Mouse (Mus musculus): ENCODE measurements around the gene Zfp362.
A peak's percentile ranks its signal among the peaks of the same experiment; 100 is the strongest.

Zfp362 gene

DNA sequence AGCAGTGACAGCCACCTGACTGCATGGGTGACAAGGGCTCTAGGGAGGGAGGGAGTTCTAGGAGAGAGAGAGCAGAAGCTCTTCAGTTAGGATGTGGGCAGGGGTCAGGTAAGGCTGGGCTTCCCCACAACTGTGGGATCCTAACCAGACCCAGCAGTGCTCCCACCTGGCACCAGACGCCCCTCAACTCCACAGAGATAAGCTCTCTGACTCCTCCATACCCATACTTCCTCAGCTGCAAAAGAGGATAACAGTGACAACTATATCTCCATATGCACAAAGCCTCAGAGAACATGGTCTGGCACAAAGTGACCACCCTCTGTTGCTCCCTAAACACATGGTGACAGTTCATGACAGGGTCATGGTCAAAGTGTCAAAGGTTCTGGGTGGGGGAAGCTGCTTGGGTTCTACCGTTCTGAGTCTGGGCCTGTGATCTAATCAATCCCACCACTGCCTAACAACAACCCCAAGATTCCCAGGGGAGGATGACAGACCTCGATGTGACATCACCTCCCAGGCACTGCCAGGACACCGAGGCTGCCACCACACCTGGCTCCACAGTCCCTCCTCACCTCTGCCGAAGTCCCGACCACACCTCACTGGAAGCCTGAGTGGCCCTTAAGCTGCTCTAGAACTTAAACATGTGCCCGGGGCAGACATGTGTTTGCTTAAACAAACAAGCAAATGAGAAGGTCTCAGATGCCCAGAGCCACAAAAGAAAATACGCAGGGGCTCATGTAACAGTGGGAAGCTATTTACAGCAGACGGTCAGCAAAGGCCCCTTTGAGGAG is 4.0 kb downstream of the Zfp362 start:
- DNase-seq (ENCODE audit: low spot score) = no peak

DNA sequence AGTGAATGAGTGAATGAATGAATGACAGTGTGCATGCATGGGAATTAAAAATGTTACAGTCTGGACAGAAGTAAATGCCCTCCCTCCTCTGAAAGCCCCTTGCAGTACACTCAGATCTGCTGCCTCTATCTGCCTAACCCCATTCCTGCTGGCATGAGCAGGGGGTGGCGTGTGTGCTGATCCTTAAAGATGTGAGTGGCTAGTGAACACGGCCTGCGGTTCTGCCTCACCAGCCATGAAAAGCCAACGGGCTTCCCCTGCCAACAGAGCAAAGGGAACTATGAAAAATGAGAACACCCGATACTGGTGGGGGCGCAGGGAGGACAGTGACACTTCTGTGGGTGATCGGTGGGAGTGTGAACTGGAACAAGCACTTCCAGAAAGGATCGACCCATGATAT is 9.1 kb downstream of the Zfp362 start:
- DNase-seq (ENCODE audit: low spot score) = no peak

DNA sequence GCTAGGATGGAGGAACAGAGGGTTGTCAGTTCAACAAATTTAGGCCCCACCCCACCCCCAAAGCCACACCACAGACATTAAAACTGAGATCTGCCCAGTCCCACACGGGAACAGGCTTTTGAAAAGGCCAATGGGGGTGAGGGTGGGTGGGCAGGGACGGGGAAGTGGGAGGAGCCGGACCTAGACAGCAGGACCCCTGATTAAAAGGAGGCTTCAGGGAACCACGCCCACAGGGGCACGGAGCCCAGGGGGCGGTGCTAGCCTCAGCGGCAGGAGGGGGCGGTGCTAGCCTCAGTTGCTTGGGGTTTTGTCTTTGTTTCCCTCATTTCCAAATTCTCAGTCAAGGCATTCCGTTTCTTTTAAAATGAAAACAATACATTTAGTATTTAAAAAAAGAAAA is 10.2 kb downstream of the Zfp362 start:
- peak; percentile 83 for DNase-seq (ENCODE audit: low spot score)

DNA sequence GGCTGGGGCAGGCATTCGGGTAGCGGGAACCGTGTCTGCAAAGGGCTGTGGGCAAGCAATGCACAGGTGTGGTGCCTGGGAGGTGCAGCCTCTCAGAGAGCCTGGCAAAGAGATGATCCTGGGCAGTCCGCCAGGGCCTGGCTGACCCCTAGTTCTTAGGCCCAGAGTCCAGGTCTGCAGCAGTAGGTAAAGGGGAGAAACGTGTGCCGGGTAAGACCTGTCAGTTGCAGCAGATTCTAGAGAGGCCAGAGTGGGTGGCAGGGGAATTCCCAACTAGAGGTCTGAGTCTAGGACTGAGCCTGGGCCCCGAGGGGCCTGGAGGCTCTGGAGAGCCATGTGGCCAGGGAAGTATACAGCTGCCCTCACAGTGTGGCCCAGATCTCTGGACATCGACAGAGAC is 11.6 kb downstream of the Zfp362 start:
- no peak for DNase-seq (ENCODE audit: low spot score)

DNA sequence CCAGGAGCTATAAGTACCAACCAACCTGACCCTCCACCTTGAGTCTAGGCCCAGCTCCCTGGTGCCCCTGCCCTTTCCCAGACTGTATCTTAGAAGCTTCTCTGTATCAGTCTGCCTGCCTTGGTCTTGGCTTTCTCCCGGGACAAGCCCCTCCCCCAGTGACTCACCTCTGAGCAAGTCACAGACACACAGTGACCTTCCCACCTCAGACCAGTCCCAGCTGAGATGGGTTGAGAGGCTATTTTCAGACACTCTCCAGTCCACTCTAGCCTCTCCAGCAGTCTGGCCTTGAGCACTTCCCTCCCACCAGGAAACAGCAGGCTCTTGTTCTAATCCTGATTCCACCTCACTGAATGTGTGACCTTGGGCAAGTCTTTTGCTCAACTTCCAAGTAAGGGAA is 12.1 kb downstream of the Zfp362 start:
- DNase-seq (ENCODE audit: low spot score) = peak; percentile 3

DNA sequence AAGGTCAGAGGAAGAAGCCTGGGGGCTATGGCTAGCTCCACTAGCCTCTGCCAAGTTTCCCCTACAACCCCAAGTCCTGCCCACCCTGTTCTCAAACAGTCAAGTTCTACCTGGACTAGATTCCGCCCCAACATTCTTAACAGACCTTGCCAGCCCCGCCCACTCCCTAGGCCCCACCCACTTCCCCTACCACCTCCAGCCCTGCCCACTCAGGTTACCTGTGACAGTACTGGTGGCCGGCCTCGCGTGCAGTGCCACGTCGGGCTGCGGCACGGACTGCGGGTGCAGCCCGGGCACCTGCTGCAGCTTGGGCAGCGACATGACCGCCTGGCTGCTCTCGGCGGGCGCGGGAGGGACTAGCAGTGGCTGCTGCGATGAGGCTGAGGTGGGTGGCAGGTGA is 16.2 kb downstream of the Zfp362 start:
- no peak for DNase-seq (ENCODE audit: low spot score)

DNA sequence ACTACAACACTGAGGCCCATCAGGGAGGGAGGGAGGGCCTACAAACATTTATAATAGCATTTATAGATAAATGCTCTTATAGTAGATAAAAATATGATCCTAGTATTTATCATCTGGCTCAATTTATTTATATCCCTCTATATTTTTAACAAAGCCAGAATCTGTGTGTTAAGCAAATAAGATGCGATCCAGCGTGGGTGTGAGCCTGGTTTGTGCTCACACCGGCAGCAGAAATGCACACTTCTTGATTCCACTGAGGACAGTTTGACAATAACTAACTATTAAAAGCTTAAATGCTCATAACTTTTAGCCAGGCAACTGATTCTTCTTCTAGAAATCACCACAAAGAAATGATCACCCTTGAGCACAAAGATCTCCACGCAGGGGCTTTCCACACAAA is 17.7 kb downstream of the Zfp362 start:
- no peak for DNase-seq (ENCODE audit: low spot score)

DNA sequence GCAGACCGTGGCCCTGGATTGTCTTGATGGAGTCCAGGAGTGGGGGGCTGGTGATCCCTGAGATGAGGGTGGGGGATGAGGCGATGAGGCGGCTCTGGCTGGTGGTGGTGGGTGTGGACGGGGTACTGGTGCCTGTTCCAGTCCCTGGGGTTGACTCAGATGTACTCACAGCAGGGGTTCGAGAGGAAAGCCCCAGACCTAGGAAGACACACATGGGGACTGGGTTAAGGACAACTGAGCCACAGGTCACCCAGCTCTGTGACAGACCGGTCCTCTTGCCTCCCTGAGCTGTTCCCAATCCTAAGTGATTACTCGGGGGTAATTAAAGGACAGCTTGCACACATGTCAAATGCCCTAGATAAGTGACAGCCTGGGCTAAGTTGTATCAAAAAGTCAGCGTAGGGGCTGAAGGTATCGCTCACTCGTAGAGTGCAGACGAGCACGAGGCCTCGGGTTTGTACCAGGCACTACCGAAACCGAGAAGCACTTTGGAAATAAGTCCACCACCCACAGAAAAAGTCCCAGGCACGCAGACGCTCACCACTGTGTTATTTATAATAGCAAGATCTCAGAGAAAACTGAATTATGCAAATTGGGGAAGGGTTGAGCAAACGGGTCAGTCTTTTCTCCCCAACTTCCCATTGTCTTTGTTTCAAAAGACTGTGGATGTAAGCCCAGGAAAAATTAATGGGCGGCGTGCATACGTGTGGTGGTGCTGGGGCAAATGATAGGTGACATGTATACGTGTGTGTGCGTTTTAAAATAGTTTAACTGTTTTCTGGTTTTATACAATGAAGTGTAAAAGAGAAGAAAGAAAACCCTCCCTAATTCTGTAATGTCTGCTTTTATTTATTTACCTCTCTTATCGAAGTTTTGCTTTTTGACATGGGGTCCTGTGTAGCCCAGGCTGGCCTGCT is 18.6 kb downstream of the Zfp362 start:
- no peak for DNase-seq (ENCODE audit: low spot score)

DNA sequence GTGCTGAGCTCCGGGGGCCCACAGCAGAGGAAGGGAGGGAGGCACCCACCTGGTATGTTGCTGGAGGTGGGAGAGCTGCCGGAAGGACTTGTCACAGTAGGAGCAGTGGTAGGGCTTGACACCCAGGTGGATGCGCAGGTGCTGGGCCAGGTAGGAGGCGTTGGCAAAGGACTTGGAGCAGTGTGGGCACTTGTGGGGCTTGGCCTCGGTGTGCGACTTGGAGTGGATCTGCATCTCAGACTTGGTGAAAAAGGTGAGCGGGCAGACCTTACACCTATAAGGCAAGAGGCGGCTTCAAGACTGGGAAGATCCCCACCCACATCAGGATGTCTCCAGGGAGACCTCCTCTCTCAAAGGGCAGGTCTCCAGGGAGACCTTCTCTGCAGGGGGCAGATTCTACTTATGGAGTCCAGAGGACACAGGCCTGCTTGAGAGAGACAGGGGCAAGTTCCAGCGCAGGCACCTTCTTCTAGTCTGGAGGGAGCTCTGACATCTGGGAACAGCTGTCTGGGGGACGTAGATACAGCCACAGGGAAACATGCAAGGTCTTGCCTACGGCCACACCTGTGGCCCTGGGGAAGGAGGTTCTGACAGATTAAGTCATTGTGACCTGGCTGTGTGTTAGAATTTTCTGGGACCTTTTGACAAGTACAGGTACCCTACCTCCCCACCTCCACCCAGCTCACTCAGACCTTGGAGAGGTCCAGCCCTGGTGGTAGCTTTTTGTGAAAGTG is 19.8 kb downstream of the Zfp362 start:
- DNase-seq (ENCODE audit: low spot score) = peak; percentile 1

DNA sequence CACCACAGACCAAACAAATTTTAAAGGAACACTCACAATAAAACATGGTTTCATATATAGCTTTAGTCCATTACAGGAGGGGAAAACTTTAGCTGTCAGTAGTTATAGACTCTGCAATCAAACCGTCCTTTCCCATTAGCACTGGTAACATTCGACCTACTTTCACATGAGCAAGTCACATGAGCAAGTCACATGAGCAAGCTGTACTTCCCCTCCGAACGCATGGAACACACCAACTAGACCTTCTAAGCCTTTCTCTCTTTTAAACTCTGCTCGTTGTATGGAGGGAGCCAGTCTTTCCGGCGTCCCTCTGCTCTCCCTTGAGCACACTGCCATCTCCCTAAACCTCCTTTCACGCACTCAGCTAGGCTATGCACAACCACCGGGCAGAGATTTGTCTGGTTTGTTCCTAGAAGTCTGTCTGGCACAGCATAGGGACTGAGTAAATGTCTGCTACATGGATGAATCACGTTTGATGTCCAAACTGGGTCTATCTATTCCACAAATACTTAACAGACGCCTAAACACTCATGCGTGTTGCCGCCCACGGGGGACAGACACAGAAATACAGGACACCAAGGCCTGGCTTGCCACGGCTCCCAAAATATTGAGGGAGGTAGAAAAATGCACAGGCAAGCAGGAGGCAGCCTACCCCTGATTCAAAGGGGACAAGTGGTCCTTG is 20.8 kb downstream of the Zfp362 start:
- peak; percentile 3 for DNase-seq (ENCODE audit: low spot score)

DNA sequence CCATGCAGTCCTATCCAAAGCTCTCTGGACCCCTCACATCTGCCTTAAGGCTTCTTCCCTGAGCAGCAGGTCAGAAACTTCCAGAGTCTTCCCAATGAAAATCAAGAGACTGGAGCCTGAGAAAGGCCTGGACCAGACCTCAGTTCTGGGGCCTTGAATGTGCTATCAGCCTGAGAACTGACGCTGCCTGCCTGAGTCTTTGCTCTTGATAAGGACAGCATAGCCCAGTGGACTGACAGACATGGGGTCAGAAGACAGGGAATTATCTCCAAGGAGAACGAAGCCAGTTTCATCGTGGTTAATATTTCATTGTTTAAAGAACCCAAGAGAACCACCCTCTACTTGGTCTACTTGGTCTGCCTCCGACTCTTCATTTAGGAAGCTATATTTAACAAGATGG is 23.2 kb downstream of the Zfp362 start:
- DNase-seq (ENCODE audit: low spot score) = no peak

DNA sequence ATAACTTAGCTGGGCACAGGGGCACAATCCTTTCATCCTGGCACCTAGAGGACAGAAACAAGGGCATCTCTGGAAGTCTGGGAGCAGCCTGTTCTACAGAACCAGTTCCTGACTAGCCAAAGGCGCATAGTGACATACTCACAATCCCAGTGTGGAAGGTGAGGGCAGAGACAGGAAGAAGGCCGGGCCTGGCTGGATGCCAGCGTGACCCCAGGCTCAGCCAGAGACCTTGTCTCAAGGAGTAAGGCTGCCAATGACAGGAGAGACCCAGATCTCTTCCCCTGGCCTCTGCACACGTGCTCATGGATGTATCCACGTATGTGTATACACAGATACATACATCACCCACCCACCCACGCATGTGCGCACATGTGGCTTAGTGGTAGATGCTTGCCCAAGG is 23.8 kb downstream of the Zfp362 start:
- DNase-seq (ENCODE audit: low spot score) = no peak

DNA sequence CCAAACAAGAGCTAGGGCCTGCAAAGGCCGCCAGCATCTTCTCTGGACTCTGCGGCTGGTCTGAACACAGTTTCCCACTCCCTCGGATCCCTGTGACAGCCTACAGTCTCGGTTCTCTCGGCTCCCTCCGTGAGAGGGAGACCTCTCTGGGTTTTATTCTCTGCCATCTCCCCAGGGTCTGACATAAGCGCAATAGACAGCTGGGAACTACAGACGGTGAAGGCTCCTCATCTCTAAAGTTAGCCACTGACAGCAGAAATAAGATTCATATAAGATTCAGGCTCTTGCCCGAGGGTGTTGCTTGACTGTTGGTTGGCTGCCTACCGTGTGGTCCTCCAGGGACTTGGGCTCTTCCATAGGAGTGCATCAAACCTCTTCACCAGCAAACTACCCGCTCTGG is 28.3 kb downstream of the Zfp362 start:
- no peak for DNase-seq (ENCODE audit: low spot score)

DNA sequence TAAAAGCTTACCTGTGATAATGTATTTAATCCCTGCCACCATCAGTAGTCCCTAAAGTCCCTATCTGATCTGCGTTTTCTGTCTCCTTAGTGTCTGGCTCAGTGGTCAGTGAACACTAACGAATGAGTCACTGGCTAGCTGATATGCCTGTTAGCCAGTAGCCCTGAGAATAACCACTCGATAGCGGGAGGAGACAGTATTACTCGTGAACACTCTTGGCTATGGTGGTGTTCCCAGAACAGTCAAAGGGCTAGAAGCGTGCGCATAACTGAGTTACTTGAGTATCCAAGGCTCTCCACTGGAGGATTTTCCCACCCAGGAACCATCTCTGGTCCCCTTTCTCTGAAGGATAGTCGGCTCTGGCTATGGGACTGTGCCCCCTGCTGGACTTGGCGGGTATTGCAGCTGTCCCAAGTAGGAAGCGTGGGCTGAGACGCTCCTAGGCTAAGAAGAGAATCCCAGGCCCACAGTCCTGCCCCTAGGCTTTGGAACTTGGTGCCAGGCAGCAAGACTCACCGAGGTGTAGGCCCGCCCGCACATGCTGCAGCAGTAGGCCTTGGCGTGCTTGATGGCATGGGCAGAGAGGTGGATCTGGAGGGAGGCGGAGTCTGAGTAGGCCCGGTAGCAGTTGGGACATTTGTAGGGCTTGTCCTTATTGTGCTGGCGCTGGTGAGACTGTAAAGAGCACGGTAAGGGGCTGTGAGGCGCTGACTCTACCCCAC is 29.1 kb downstream of the Zfp362 start:
- peak; percentile 84 for DNase-seq (ENCODE audit: low spot score)

DNA sequence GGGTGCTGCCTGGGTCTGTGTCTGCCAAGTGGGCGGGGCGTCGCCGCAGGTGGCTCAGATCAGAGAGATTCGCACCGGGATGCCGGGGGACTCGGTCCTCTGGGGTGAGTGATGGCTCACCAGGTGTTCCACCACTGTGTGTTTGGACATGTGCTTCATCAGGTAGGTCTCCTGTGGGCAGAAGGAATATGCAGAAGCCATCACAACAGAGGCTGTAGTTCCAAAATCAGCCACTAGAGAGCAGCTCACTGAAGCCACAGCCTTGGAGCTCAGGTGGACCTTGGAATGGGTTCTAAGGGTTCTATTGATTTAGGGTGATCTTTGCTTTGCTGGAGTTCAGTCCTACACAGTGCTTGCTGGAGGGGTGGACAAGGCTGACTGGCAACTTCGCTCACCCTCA is 31.4 kb downstream of the Zfp362 start:
- no peak for DNase-seq (ENCODE audit: low spot score)

DNA sequence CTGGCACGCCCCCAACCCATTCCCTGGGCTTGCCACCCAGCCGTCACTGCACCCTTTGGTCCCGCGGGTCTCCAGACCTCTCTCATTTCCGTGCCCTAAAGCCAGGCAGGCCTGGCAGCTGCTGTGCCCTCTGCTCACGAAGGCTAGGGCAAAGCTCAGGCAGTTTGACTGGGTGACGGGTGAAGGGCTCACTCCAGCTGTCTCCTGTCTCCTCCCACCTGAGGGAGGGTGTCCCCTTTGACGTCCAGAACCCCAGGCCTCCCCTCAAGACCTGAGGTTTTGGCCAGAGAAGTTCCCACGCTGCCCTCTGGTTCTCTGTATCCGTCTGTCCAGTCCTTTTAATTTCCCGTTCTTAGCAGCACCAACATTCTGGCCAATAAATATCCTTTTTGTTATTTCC is 32.0 kb downstream of the Zfp362 start:
- no peak for DNase-seq (ENCODE audit: low spot score)

DNA sequence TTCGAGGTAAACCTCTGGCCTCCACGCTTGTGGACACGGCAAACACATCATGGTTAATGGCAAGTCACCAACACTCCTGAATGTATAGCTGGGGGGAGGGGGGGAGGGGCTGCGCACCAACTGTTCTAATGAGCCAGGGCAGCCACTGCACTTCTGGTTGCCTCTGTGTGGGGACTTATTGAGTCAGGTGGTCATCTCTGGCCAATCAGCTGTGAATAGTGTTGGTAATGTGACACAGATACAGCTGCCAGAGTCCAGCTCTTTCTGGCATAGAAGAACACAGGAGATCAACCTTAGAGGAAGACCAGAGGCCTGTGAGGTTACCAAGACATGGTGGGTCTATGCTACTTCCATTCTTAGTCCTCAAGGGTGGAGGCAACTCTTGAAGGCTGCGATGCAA is 35.1 kb downstream of the Zfp362 start:
- DNase-seq (ENCODE audit: low spot score) = no peak

DNA sequence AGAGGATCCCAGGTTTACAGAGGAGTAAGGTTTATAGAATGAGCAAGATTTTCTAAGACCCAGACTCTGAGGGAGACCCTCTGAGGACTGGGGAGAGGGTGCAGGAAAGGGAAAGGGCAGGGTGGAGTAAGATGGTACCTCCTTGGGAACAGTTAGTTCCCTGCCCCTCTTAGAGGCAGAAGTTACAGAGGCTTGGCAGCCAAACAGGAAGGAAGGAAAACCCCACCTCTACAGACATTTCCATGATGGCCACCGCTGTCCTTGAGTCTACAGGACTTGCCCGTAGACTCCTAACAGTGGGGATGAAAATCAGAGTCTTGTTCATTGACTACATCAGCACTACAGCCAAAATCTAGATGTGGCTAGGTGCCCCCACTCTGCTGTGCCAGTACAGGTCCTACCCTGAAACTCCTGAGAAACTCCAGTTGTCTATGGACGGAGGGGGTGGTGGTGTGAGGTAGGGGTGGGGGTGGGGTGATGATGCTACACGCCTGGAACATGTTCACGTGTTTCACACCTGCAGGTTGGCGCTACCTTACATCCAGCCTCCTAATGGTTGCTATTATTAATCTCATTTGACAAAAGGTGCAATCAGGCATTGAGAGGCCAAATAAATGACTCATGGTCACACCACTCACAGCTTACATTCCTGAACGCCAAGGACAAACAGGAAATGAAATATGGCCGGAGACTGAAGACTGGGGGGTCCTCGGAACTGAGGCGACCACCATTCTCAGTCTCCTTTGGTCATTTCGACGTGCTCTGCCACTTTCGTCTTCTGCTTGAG is 36.1 kb downstream of the Zfp362 start:
- no peak for DNase-seq (ENCODE audit: low spot score)

DNA sequence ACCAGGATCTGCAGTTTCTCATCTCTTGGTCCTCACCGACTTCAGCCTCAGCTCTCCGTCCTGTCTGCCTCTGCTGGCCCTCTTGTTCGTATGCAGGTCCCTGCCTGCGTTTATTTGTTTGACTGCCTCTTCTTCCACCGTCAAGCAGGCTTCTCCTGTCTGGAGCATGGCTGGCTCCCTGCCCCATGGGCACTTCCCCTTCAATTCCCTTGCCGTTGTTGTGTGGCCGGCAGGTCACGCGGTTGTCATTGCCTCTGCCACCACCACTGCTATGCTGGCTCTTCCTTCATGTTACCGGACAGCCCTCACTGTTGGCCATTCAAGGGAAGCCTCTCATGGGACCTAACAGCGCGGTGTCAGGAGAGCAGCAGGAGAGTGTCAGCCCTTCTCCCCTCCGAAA is 37.7 kb downstream of the Zfp362 start:
- no peak for DNase-seq (ENCODE audit: low spot score)

DNA sequence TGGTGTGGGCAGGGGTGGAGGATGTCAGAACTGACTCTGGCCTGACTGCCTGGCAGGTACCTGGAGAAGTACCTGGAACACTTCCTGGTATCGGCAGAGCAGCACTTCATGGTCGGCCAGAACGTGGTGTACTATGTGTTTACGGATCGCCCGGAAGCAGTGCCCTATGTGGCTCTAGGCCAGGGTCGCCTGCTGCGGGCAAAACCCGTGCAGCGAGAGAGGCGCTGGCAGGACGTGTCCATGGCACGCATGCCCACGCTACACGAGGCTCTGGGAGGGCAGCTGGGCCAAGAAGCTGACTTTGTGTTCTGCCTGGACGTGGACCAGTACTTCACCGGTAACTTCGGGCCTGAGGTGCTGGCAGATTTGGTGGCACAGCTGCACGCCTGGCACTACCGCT is 38.9 kb downstream of the Zfp362 start:
- DNase-seq (ENCODE audit: low spot score) = no peak

DNA sequence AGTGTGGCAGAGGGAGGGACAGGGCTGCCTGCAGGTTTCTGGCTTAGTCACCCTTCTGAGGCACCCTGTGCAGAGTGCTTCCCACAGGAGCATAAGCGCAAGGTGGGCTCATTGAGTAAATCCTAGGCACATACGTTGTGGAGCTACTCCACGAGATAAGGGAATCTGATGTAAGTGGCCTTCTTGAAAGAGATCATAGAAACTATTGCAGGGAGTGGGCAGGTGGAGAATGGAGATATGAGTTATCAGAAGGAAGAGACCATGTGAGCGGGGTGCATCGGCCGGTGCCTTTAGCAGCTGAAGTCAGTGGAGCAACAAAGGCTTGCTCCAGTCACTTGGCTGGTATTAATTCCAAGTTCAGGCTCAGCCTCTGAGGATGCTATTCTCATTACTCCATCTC is 45.8 kb downstream of the Zfp362 start:
- DNase-seq (ENCODE audit: low spot score) = no peak
